Mouse (Mus musculus) midbrain, embryonic 16.5 days (tissue): Measurements from ENCODE around the gene Plxna4. TPM values are rescaled to one million over a fixed set of nuclear protein-coding genes. Genes with fewer than 3 reads are reported as not detected.

Experiments
- ATAC-seq: fragments of 200-750 bp; cut with Nextera tagmentation; 2 replicates; pipeline ENCODE4 v1.8.0; 2017; ENCODE audit warnings: moderate TSS enrichment
- H3K27ac ChIP-seq: fragments of 300-500 bp; sonication (generic); 2 replicates; pipeline ENCODE4 v1.5.1; 2014; ENCODE audit warnings: mild to moderate bottlenecking, low read length, mixed read lengths
- H3K27me3 ChIP-seq: fragments of 300-500 bp; sonication (generic); 2 replicates; pipeline ENCODE4 v1.6.1; 2014; ENCODE audit warnings: low read depth, low read length, mixed read lengths; ENCODE audit not compliant: control insufficient read depth, insufficient read depth
- H3K36me3 ChIP-seq: fragments of 300-500 bp; sonication (generic); 2 replicates; pipeline ENCODE4 v1.6.1; 2014; ENCODE audit warnings: mild to moderate bottlenecking, low read length, moderate library complexity, mixed read lengths; ENCODE audit not compliant: control insufficient read depth, insufficient read depth
- H3K4me1 ChIP-seq: fragments of 300-500 bp; sonication (generic); 2 replicates; pipeline ENCODE4 v1.6.1; 2014; ENCODE audit warnings: mild to moderate bottlenecking, low read length, mixed read lengths; ENCODE audit not compliant: control insufficient read depth, insufficient read depth
- H3K4me2 ChIP-seq: fragments of 300-500 bp; sonication (generic); 2 replicates; pipeline ENCODE4 v1.6.1; 2014; ENCODE audit warnings: mild to moderate bottlenecking, low read length, mixed read lengths
- H3K4me3 ChIP-seq: fragments of 300-500 bp; sonication (generic); 2 replicates; pipeline ENCODE4 v1.5.1; 2014; ENCODE audit warnings: low read depth, mild to moderate bottlenecking, low read length, moderate library complexity, mixed read lengths
- H3K9ac ChIP-seq: fragments of 300-500 bp; sonication (generic); 2 replicates; pipeline ENCODE4 v1.6.1; 2014; ENCODE audit warnings: low read depth, low read length, mixed read lengths
- H3K9me3 ChIP-seq: fragments of 300-500 bp; sonication (generic); replicated peaks from 2 replicates; pipeline ENCODE4 v1.6.1; 2014; ENCODE audit warnings: mild to moderate bottlenecking, low read length, mixed read lengths; ENCODE audit not compliant: control insufficient read depth, poor library complexity, severe bottlenecking
- WGBS: fragments of 180-500 bp; shearing (Covaris S2); extraction: QIAGEN DNeasy Blood & Tissue Kit; methylation state at CpG from one replicate; pipeline ENCODE4 v1.1.7; 2014; 5-methylcytosine and 5-hydroxymethylcytosine counted together
- polyA plus RNA-seq: library from polyadenylated mRNA; unstranded; fragments of >200 nt; fragmentation: Nextera tagmentation; extraction: Ambion mirVana; gene quantifications from 2 replicates; pipeline ENCODE4 v1.2.1, GENCODE M21; 2015

Gene Plxna4
- polyA plus RNA-seq, 1 experiment from 2014 or later = 11.7 TPM

- Histone ChIP-seq H3K27me3 (no peaks in the 10 kb centered on the region), H3K4me3 (no peak overlapping the region), H3K9me3 (no peaks in the 10 kb centered on the region), H3K9ac (no peak overlapping the region), H3K27ac (no peak overlapping the region), H3K4me2 (no peak overlapping the region), H3K4me1 (no peaks in the 10 kb centered on the region), H3K36me3 (0 out of 2 replicates have a peak, but pooled peaks cover 2% of the 10 kb centered on the region)
- ATAC-seq = no peak
- WGBS = 68% methylated on average over 5 of the region's 5 CpGs
Measured at GRCm38 (mm10) chr6:32526762-32527161, 61.2 kb downstream of the Plxna4 start.

GRCm38 (mm10) chr6:32520097-32520496 lies 67.9 kb downstream of the Plxna4 start:
- no peak overlapping the region for H3K4me2 ChIP-seq
- peaks cover 9% of the 10 kb centered on the region for H3K36me3 ChIP-seq
- no peak overlapping the region for H3K4me3 ChIP-seq
- no peak for ATAC-seq
- H3K27me3 ChIP-seq = no peaks in the 10 kb centered on the region
- no peaks in the 10 kb centered on the region for H3K9me3 ChIP-seq
- WGBS = 76% methylated on average over 4 of the region's 4 CpGs
- H3K27ac ChIP-seq = no peak overlapping the region
- no peaks in the 10 kb centered on the region for H3K4me1 ChIP-seq
- H3K9ac ChIP-seq = no peak overlapping the region

GRCm38 (mm10) chr6:32518617-32519016 lies 69.4 kb downstream of the Plxna4 start:
- H3K27me3 ChIP-seq = no peaks in the 10 kb centered on the region
- no peak overlapping the region for H3K9ac ChIP-seq
- H3K4me2 ChIP-seq = no peak overlapping the region
- H3K36me3 ChIP-seq = peaks cover 9% of the 10 kb centered on the region
- H3K4me3 ChIP-seq = no peak overlapping the region
- no peak overlapping the region for H3K27ac ChIP-seq
- H3K9me3 ChIP-seq = no peaks in the 10 kb centered on the region
- no peak for ATAC-seq
- H3K4me1 ChIP-seq = no peaks in the 10 kb centered on the region
- 93% methylated on average over 3 of the region's 3 CpGs for WGBS

GRCm38 (mm10) chr6:32514096-32514495 lies 73.9 kb downstream of the Plxna4 start:
- H3K9me3 ChIP-seq = no peaks in the 10 kb centered on the region
- WGBS = 58% methylated on average over 6 of the region's 6 CpGs
- H3K4me3 ChIP-seq = no peak overlapping the region
- no peaks in the 10 kb centered on the region for H3K27me3 ChIP-seq
- no peak overlapping the region for H3K4me2 ChIP-seq
- no peak overlapping the region for H3K27ac ChIP-seq
- peaks cover 2% of the 10 kb centered on the region; the same call in 1 of the 2 replicates for H3K4me1 ChIP-seq
- no peak overlapping the region for H3K9ac ChIP-seq
- peaks cover 9% of the 10 kb centered on the region for H3K36me3 ChIP-seq
- no peak for ATAC-seq

GRCm38 (mm10) chr6:32512010-32512409 lies 76.0 kb downstream of the Plxna4 start:
- Histone ChIP-seq H3K4me3 (no peak overlapping the region), H3K4me1 (peaks cover 3% of the 10 kb centered on the region; the same call in 1 of the 2 replicates), H3K27ac (no peak overlapping the region), H3K36me3 (peaks cover 5% of the 10 kb centered on the region), H3K9ac (no peak overlapping the region), H3K4me2 (no peak overlapping the region), H3K27me3 (no peaks in the 10 kb centered on the region), H3K9me3 (no peaks in the 10 kb centered on the region)
- WGBS = 88% methylated on average over 1 of the region's 1 CpGs
- no peak for ATAC-seq

GRCm38 (mm10) chr6:32510924-32511323 lies 77.1 kb downstream of the Plxna4 start:
- Histone ChIP-seq H3K27me3 (no peaks in the 10 kb centered on the region), H3K4me1 (peaks cover 3% of the 10 kb centered on the region; the same call in 1 of the 2 replicates), H3K4me3 (no peak overlapping the region), H3K4me2 (no peak overlapping the region), H3K9me3 (no peaks in the 10 kb centered on the region), H3K36me3 (no peaks in the 10 kb centered on the region; the same call in 1 of the 2 replicates), H3K9ac (no peak overlapping the region), H3K27ac (no peak overlapping the region)
- WGBS = 78% methylated on average over 7 of the region's 7 CpGs
- no peak for ATAC-seq

GRCm38 (mm10) chr6:32510491-32510890 lies 77.5 kb downstream of the Plxna4 start:
- H3K4me3 ChIP-seq = no peak overlapping the region
- H3K9me3 ChIP-seq = no peaks in the 10 kb centered on the region
- no peak overlapping the region for H3K4me2 ChIP-seq
- no peaks in the 10 kb centered on the region for H3K27me3 ChIP-seq
- no peak overlapping the region for H3K9ac ChIP-seq
- H3K27ac ChIP-seq = no peak overlapping the region
- H3K36me3 ChIP-seq = no peaks in the 10 kb centered on the region; the same call in 1 of the 2 replicates
- H3K4me1 ChIP-seq = peaks cover 3% of the 10 kb centered on the region; the same call in 1 of the 2 replicates
- WGBS = 95% methylated on average over 1 of the region's 1 CpGs
- ATAC-seq = no peak

GRCm38 (mm10) chr6:32509046-32509445 lies 78.9 kb downstream of the Plxna4 start:
- Histone ChIP-seq H3K9me3 (no peaks in the 10 kb centered on the region), H3K4me2 (no peak overlapping the region), H3K27ac (no peak overlapping the region), H3K4me1 (peaks cover 9% of the 10 kb centered on the region; the same call in 1 of the 2 replicates), H3K36me3 (no peaks in the 10 kb centered on the region; the same call in 1 of the 2 replicates), H3K27me3 (no peaks in the 10 kb centered on the region), H3K4me3 (no peak overlapping the region), H3K9ac (no peak overlapping the region)
- 49% methylated on average over 9 of the region's 9 CpGs for WGBS
- ATAC-seq = no peak

GRCm38 (mm10) chr6:32504963-32505362 lies 83.0 kb downstream of the Plxna4 start:
- Histone ChIP-seq H3K9ac (no peak overlapping the region), H3K9me3 (no peaks in the 10 kb centered on the region), H3K4me3 (no peak overlapping the region), H3K36me3 (no peaks in the 10 kb centered on the region), H3K27ac (no peak overlapping the region), H3K4me1 (peaks cover 9% of the 10 kb centered on the region; the same call in 1 of the 2 replicates), H3K27me3 (no peaks in the 10 kb centered on the region), H3K4me2 (no peak overlapping the region)
- WGBS = 63% methylated on average over 5 of the region's 5 CpGs
- no peak for ATAC-seq
